Mouse (Mus musculus): Measurements from ENCODE around the gene Gm20517.

Gene Gm20517

GRCm38 (mm10) chr17:47676581-47676980 is 65.2 kb downstream of the Gm20517 start:
- peak; percentile 19 to 66 for DNase-seq (ENCODE audit: low spot score in 2 of 2)

- DNase-seq (ENCODE audit: low spot score in 2 of 2): no peak
Measured at GRCm38 (mm10) chr17:47678238-47678637, 66.8 kb downstream of the Gm20517 start.

- no peak for DNase-seq (ENCODE audit: low spot score in 2 of 2)
Measured at GRCm38 (mm10) chr17:47678702-47679101, 67.3 kb downstream of the Gm20517 start.

GRCm38 (mm10) chr17:47682836-47683235 is 71.4 kb downstream of the Gm20517 start:
- no peak for DNase-seq (ENCODE audit: low spot score in 2 of 2)

- DNase-seq (ENCODE audit: low spot score in 2 of 2): peak; percentile 93 to 95
Measured at GRCm38 (mm10) chr17:47687409-47688343, 76.3 kb downstream of the Gm20517 start.

- no peak for DNase-seq (ENCODE audit: low spot score in 2 of 2)
Measured at GRCm38 (mm10) chr17:47688344-47688607, 76.9 kb downstream of the Gm20517 start, which contains the start of gene Tomm6. Gene Tomm6, minus strand, starts transcription at chr17:47688386.

- DNase-seq (ENCODE audit: low spot score in 2 of 2): peak; percentile 56 to 67
Measured at GRCm38 (mm10) chr17:47688608-47689575, 77.5 kb downstream of the Gm20517 start, which contains the start of gene Frs3. Gene Frs3, plus strand, starts transcription at chr17:47689030.

GRCm38 (mm10) chr17:47689894-47690293 is 78.5 kb downstream of the Gm20517 start:
- DNase-seq (ENCODE audit: low spot score in 2 of 2): no peak

GRCm38 (mm10) chr17:47691650-47692049 is 80.3 kb downstream of the Gm20517 start:
- no peak for DNase-seq (ENCODE audit: low spot score in 2 of 2)

- DNase-seq (ENCODE audit: low spot score in 2 of 2): peak; percentile 31 to 72
Measured at GRCm38 (mm10) chr17:47693671-47694441, 82.5 kb downstream of the Gm20517 start.

GRCm38 (mm10) chr17:47694442-47694502 is 82.9 kb downstream of the Gm20517 start, which contains the start of gene Gm21981:
Gene Gm21981, minus strand, starts transcription at chr17:47694455.
- no peak for DNase-seq (ENCODE audit: low spot score in 2 of 2)

GRCm38 (mm10) chr17:47694503-47695336 is 83.3 kb downstream of the Gm20517 start, which contains the start of gene Prickle4:
Gene Prickle4, minus strand, starts transcription at chr17:47694736.
- DNase-seq (ENCODE audit: low spot score in 2 of 2): peak; percentile 96 to 97

- DNase-seq (ENCODE audit: low spot score in 2 of 2): no peak
Measured at GRCm38 (mm10) chr17:47695337-47695710, 83.9 kb downstream of the Gm20517 start.

- DNase-seq (ENCODE audit: low spot score in 2 of 2): no peak
Measured at GRCm38 (mm10) chr17:47698156-47698555, 86.8 kb downstream of the Gm20517 start.

GRCm38 (mm10) chr17:47699055-47699454 is 87.7 kb downstream of the Gm20517 start:
- no peak for DNase-seq (ENCODE audit: low spot score in 2 of 2)

- DNase-seq (ENCODE audit: low spot score in 2 of 2): no peak
Measured at GRCm38 (mm10) chr17:47701793-47702192, 90.4 kb downstream of the Gm20517 start.

GRCm38 (mm10) chr17:47702548-47703345 is 91.4 kb downstream of the Gm20517 start:
- no peak for DNase-seq (ENCODE audit: low spot score in 2 of 2)

GRCm38 (mm10) chr17:47703556-47703955 is 92.2 kb downstream of the Gm20517 start:
- no peak for DNase-seq (ENCODE audit: low spot score in 2 of 2)

GRCm38 (mm10) chr17:47704692-47705091 is 93.3 kb downstream of the Gm20517 start:
- no peak for DNase-seq (ENCODE audit: low spot score in 2 of 2)

GRCm38 (mm10) chr17:47706196-47706595 is 94.8 kb downstream of the Gm20517 start:
- DNase-seq (ENCODE audit: low spot score in 2 of 2): no peak
